Mouse (Mus musculus) intestine, embryonic 14.5 days (tissue): ENCODE results near the gene Sept14. TPM values are rescaled to one million over a fixed set of nuclear protein-coding genes. Genes with fewer than 3 reads are reported as not detected.
"Not testable (repeated sequence)": the region's sequence is repeated elsewhere in the genome, so short reads cannot be mapped to it uniquely, and the experiment has no call there.

ENCODE experiments used
- ATAC-seq: fragments of 200-750 bp; cut with Nextera tagmentation; replicated peaks from 2 replicates; pipeline ENCODE4 v1.8.0; 2017; ENCODE audit warnings: low read depth, moderate number of reproducible peaks, moderate TSS enrichment, moderate library complexity; ENCODE audit not compliant: low FRiP score, low TSS enrichment
- DNase-seq: peaks from one replicate; pipeline ENCODE4 v3.0.0-alpha.2; 2018; ENCODE audit warnings: low spot score
- H3K27ac ChIP-seq: fragments of 300-500 bp; sonication (generic); 2 replicates; pipeline ENCODE4 v1.5.1; 2014; ENCODE audit warnings: low read depth, mild to moderate bottlenecking, control low read depth
- H3K27me3 ChIP-seq: fragments of 300-500 bp; sonication (generic); replicated peaks from 2 replicates; pipeline ENCODE4 v1.6.1; 2014; ENCODE audit warnings: low read length, control low read depth; ENCODE audit not compliant: control insufficient read depth, insufficient read depth
- H3K36me3 ChIP-seq: fragments of 300-500 bp; sonication (generic); 2 replicates; pipeline ENCODE4 v1.6.1; 2014; ENCODE audit warnings: low read length, control low read depth; ENCODE audit not compliant: control insufficient read depth, insufficient read depth
- H3K4me1 ChIP-seq: fragments of 300-500 bp; sonication (generic); replicated peaks from 2 replicates; pipeline ENCODE4 v1.6.1; 2014; ENCODE audit warnings: low read length, control low read depth, mixed read lengths; ENCODE audit not compliant: control insufficient read depth, insufficient read depth
- H3K4me2 ChIP-seq: fragments of 300-500 bp; sonication (generic); 2 replicates; pipeline ENCODE4 v1.6.1; 2014; ENCODE audit warnings: low read length
- H3K4me3 ChIP-seq: fragments of 300-500 bp; sonication (generic); 2 replicates; pipeline ENCODE4 v1.5.1; 2014; ENCODE audit warnings: low read depth, low read length, control low read depth, mixed read lengths
- H3K9ac ChIP-seq: fragments of 300-500 bp; sonication (generic); 2 replicates; pipeline ENCODE4 v1.6.1; 2014; ENCODE audit warnings: mild to moderate bottlenecking, low read length
- H3K9me3 ChIP-seq: fragments of 300-500 bp; sonication (generic); 2 replicates; pipeline ENCODE4 v1.6.1; 2016; ENCODE audit warnings: low read length, control low read depth; ENCODE audit not compliant: control insufficient read depth
- WGBS: fragments of 180-500 bp; shearing (Covaris S2); extraction: QIAGEN DNeasy Blood & Tissue Kit; methylation state at CpG from one replicate; pipeline ENCODE4 v1.1.7; 2014; 5-methylcytosine and 5-hydroxymethylcytosine counted together
- polyA plus RNA-seq: library from polyadenylated mRNA; unstranded; fragments of >200 nt; fragmentation: Nextera tagmentation; extraction: Ambion mirVana; gene quantifications from 2 replicates; pipeline ENCODE4 v1.2.1, GENCODE M21; 2014

Sept14 gene
- polyA plus RNA-seq, 1 experiment from 2014 or later, result not detected

DNA sequence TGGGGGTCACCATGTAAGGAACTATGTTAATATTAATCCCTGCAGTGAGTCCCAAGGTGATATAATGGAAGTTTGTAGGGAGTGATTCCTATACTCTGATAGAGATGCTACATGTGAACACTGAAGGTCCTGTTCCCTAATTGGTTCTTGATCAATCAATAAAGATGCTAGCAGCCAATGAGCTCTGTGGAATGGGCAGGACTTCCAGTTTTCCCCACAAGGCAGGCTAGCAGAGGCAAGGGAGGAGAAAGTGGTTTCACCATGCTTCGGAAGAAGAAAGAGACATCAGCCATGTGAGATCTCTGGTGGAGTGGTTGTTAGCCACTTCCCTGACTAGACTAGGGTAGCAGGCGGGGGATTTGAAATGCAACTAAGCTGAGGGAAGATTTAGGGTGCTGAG lies 7.8 kb downstream of the Sept14 start:
- no peaks in the 10 kb centered on the region for H3K4me1 ChIP-seq
- no peak for ATAC-seq

GRCm38 (mm10) chr5:129690528-129690927 lies 17.8 kb downstream of the Sept14 start:
- no peak for ATAC-seq
- no peaks in the 10 kb centered on the region for H3K4me1 ChIP-seq
- H3K4me3 ChIP-seq, result no peak overlapping the region
- H3K27me3 ChIP-seq, result no peaks in the 10 kb centered on the region
- no peaks in the 10 kb centered on the region for H3K36me3 ChIP-seq
- H3K9me3 ChIP-seq, result no peaks in the 10 kb centered on the region
- no peak overlapping the region for H3K4me2 ChIP-seq
- no peak overlapping the region for H3K9ac ChIP-seq
- WGBS, result 79% methylated on average over 3 of the region's 3 CpGs
- DNase-seq, result no peak
- H3K27ac ChIP-seq, result no peak overlapping the region

More for the DNA sequence above, 7.8 kb downstream of the Sept14 start:
- H3K36me3 ChIP-seq, result no peaks in the 10 kb centered on the region
- no peaks in the 10 kb centered on the region for H3K9me3 ChIP-seq
- H3K9ac ChIP-seq, result no peak overlapping the region
- H3K27me3 ChIP-seq, result no peaks in the 10 kb centered on the region
- no peak overlapping the region for H3K27ac ChIP-seq
- WGBS, result 31% methylated on average over 2 of the region's 2 CpGs
- H3K4me3 ChIP-seq, result no peak overlapping the region
- no peak for DNase-seq
- no peak overlapping the region for H3K4me2 ChIP-seq

- no peak overlapping the region for H3K4me2 ChIP-seq
- ATAC-seq (no peak), DNase-seq (no peak)
- H3K9me3 ChIP-seq, result no peaks in the 10 kb centered on the region
- H3K27me3 ChIP-seq, result no peaks in the 10 kb centered on the region
- H3K27ac ChIP-seq, result no peak overlapping the region
- H3K36me3 ChIP-seq, result no peaks in the 10 kb centered on the region
- no peaks in the 10 kb centered on the region for H3K4me1 ChIP-seq
- WGBS, result 79% methylated on average over 7 of the region's 7 CpGs
- no peak overlapping the region for H3K4me3 ChIP-seq
- no peak overlapping the region for H3K9ac ChIP-seq
Measured at GRCm38 (mm10) chr5:129687621-129688020, 20.7 kb downstream of the Sept14 start.

GRCm38 (mm10) chr5:129685141-129685540 lies 23.2 kb downstream of the Sept14 start:
- not testable (repeated sequence) for H3K4me2 ChIP-seq, H3K4me1 ChIP-seq, H3K27ac ChIP-seq, H3K27me3 ChIP-seq, DNase-seq, H3K9ac ChIP-seq, H3K4me3 ChIP-seq, H3K36me3 ChIP-seq, ATAC-seq, H3K9me3 ChIP-seq
- WGBS, result 91% methylated on average over 5 of the region's 5 CpGs

- peak; percentile 92 for ATAC-seq
- Histone ChIP-seq H3K4me2 (peak within 1 kb of the TSS; percentile 90), H3K27ac (no peak within 1 kb of the TSS), H3K9me3 (peaks cover 3% of the 10 kb centered on the region; the same call in 1 of the 2 replicates), H3K4me3 (peak within 1 kb of the TSS; percentile 71), H3K9ac (peak within 1 kb of the TSS; percentile 82), H3K4me1 (peaks cover 7% of the 10 kb centered on the region; the same call in 1 of the 2 replicates), H3K36me3 (no peaks in the 10 kb centered on the region), H3K27me3 (no peaks in the 10 kb centered on the region)
- 2% methylated on average over 23 of the region's 23 CpGs for WGBS
- DNase-seq, result peak; percentile 95
Measured at GRCm38 (mm10) chr5:129670036-129670458, 38.3 kb downstream of the Sept14 start, which contains the start of gene Zfp11. Gene Zfp11, minus strand, starts transcription at chr5:129670099.

DNA sequence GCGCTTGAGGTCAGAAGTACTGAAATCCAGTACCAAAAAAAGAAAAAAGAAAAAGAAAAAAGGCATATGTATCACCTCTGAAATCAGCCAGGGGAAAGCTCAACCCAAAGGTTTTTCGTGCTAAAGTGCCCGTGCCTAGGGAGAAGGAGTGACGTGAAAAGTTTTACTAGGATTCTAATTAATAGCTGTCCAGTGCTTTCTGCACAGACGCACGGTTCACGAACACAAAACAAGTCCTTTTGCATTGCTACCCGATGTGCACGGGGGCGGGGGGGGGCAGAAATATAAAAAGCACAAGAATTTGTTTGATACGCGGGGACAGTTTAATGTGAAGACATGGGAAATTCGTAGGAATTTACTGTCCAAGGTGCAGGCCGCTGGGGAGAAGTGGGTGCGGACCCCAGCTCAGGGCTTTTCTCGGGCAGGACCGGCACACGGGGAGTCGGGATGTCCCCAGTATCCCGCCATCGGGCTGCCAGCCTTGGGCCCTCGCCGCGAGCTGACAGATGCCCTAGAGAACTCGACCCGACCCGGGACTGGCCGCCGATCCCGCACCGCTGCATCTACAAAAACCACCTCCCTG lies 38.8 kb downstream of the Sept14 start:
- peak; percentile 76 for ATAC-seq
- DNase-seq, result no peak
- H3K27me3 ChIP-seq, result no peaks in the 10 kb centered on the region
- H3K27ac ChIP-seq, result no peak overlapping the region
- peak overlapping the region; percentile 71 for H3K4me3 ChIP-seq
- H3K4me2 ChIP-seq, result peak overlapping the region; percentile 90
- H3K9me3 ChIP-seq, result peaks cover 3% of the 10 kb centered on the region; the same call in 1 of the 2 replicates
- under 1% methylated on average over 31 of the region's 31 CpGs for WGBS
- H3K9ac ChIP-seq, result peak overlapping the region; percentile 82
- H3K36me3 ChIP-seq, result no peaks in the 10 kb centered on the region
- H3K4me1 ChIP-seq, result peaks cover 7% of the 10 kb centered on the region; the same call in 1 of the 2 replicates

- Histone ChIP-seq H3K9me3 (no peaks in the 10 kb centered on the region), H3K36me3 (no peaks in the 10 kb centered on the region), H3K27ac (no peak overlapping the region), H3K4me1 (peaks cover 7% of the 10 kb centered on the region; the same call in 1 of the 2 replicates), H3K27me3 (no peaks in the 10 kb centered on the region), H3K4me2 (no peak overlapping the region), H3K4me3 (no peak overlapping the region), H3K9ac (no peak overlapping the region)
- DNase-seq, result no peak
- no peak for ATAC-seq
- 91% methylated on average over 4 of the region's 4 CpGs for whole genome bisulfite sequencing
Measured at GRCm38 (mm10) chr5:129667851-129668250, 40.5 kb downstream of the Sept14 start.

GRCm38 (mm10) chr5:129666271-129666909 lies 41.9 kb downstream of the Sept14 start:
- Histone ChIP-seq H3K9ac (no peak overlapping the region), H3K27me3 (no peaks in the 10 kb centered on the region), H3K4me1 (peaks cover 7% of the 10 kb centered on the region; the same call in 1 of the 2 replicates), H3K36me3 (no peaks in the 10 kb centered on the region), H3K9me3 (no peaks in the 10 kb centered on the region), H3K4me2 (no peak overlapping the region), H3K27ac (no peak overlapping the region), H3K4me3 (no peak overlapping the region)
- WGBS, result 91% methylated on average over 10 of the region's 10 CpGs
- ATAC-seq (no peak), DNase-seq (no peak)
